Mouse (Mus musculus): ENCODE data around the gene Znrf1. TPM values are rescaled to one million over a fixed set of nuclear protein-coding genes. Genes with fewer than 3 reads are reported as not detected.
"Not testable (repeated sequence)": the region's sequence is repeated elsewhere in the genome, so short reads cannot be mapped to it uniquely, and the experiment has no call there.

The Znrf1 gene
- 46.1 and 61.9 TPM in 2 replicates for total RNA-seq (2021)
- long read RNA-seq, full-length matches to known transcripts, result 16 of 22 reads
- long read RNA-seq, partial matches to known transcripts, result 2 of 22 reads
- long read RNA-seq, other reads (novel, unspliced or antisense), result 4 of 22 reads

DNA sequence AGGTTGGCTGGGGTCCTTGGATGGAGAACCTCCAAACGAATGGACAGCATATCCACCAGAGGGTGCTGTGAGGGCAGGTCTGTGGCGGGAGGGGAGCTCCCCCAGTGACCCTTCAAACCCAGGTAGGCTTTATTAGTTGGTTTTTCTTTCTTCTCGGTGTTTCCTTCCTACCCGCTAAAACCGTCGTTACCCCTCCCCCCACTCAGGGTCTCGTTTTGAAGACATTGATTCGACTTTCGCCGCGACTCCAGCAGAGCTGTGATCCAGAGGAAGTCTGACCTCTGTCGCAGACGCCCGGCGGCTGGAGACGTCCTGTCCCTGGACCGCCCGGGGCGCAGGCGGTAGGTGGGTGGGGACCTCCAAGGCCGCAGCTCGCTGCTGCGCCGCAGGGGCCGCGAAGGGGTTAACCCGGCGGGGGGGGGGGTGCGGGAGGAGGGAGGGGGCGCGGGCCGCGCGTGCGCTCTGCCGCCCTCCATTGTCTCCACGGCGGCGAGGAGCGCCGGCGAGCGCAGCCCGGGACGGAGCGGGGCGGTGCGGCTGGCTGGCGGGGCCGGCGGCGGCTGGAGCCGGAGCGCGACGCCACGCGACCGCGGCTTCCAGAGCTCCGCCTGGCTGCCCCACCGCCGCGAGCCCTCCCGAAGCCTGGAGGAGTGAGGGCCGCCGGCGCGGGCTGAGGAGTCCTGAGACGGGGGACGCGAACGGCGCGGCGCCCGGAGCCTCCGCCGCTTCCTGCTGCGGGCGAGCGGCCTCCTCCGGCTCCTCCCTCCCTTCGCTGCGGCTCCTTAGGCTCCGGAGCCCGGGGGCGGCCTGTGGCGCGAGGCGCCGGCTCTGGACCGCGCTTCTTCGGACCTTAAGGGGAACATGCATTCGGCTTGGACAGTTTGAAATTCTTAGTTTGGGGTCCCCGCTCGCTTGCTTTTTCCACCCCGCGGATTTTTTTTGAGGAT is at the start of gene Znrf1:
TSS of gene Znrf1 (plus strand) at position 67 of the 947 bp plus-strand sequence.
- DNase-seq, result peak; percentile 82

DNA sequence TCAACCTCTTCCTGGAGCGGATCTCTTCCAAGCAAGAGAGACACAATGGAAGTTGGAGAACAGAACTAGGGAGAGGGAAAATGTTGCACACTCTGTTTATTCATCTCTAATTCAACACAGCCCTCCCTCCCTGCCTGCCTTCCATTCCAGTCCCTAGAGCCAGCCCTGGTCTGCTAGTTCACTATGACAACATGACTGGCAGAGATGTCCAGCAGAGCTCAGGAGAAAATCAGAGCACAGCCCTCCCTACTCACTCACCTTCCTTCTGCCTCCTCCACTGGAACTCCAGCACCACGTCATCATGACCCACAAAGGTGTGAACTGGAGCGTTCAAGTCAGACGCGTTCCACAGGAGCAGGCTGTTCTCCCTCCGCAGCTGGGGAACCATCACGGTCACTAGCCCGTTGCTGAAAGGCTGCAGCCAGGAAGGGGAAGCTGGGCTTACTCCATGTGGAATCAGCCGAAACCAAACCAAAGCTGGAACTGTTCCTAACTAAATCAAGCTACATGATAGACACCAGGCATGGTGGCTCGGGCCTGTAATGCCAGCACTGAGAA is 45.8 kb upstream of the Znrf1 start:
- no peak for DNase-seq

DNA sequence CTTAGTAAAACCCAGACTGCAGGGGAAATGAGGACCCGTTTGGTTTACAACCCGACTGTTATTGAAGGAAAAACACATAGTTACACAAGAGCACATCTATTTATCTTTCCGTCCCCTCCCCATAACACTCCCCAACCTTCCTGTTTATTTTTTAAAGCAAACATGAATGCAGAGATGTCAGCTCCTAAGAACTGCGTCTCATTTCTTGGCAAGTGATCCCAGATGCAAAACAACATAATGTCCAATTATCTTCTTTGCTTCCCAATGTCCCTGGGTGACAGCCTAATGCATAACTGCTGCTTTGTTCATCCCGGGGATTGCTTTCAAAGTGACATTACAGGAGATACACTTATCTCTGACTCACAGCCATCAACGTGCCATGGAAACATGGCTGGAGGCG is 44.7 kb upstream of the Znrf1 start:
- no peak for DNase-seq

DNA sequence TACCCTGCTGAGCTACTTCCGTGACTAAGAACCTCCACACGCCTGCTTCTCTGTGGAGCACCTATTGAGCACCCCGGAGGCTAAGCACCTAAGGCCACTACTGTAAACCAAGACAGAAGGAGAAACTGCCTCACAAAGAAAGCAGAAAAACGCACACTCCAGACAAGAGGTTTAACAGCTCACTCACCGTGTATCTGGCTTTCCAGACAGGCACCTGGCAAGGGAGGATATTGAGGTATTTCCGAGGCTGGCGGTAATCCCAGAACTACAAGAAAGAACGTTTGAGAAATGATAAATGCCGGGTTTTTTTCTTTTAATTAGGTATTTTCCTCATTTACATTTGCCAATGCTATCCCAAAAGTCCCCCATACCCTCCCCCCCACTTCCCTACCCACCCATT is 43.4 kb upstream of the Znrf1 start:
- DNase-seq, result no peak

GRCm38 (mm10) chr8:111493176-111493575 is 42.7 kb upstream of the Znrf1 start:
- DNase-seq, result no peak

DNA sequence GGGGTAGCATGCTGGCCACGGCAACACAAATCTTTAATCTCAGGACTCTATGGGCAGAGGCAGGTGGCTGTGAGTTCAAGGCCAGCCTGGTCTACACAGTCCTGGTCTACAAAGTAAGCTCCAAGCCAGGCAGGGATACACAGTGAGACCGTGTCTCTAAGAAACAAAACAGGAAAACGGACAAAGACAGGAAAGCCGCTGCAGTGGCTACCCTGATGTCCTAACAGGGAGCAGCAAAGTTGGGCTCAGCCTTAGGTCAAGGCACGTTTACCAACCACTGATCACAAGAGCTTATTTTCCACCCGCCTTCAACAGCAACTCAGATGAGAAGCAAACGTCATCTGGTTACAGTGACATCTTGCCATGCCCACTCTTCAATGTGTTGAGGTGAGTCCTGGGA is 39.6 kb upstream of the Znrf1 start:
- no peak for DNase-seq

- not testable (repeated sequence) for DNase-seq
Observed at GRCm38 (mm10) chr8:111498249-111498648, 37.6 kb upstream of the Znrf1 start.

GRCm38 (mm10) chr8:111501724-111502464 is 34.0 kb upstream of the Znrf1 start:
- DNase-seq, result no peak

- no peak for DNase-seq
Observed at GRCm38 (mm10) chr8:111508566-111508965, 27.3 kb upstream of the Znrf1 start.

DNA sequence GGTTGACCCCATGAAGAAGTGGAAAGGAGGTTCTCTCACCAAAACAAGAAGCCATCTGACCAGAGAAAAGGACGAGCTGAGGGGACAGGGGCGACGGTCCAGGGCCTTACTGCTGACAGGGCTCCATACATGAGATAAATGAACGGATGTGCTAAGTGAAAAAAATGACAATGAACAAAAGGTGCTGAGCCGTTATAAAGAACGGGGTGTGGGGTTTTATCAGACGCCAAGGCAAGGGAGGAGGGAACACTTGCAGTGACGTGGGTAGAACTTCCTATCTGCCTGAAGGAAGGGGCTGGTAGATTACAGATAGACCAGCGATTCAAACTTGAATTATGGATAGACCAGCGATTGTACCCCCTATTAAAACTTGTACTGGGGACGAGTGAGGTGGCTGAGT is 26.6 kb upstream of the Znrf1 start:
- no peak for DNase-seq

DNA sequence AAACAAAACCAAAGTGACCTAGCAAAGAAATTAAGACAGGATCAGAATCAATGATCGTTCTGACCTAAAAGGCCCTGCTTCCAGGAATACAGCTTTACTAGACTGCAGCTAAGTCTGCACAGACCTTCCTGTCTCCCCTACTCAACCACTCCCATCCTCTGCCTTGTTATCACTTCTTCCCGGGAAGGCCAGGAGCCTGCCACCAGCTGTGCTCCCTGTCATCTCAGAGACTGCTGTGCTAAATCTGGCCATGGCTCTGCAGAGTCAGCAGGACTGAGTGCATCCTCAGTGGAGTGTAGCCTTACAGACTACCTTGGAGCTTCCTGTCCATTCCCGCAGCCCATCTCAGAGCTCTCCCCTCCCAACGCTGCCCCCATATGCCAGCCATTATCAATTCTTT is 25.5 kb upstream of the Znrf1 start:
- no peak for DNase-seq

GRCm38 (mm10) chr8:111512941-111513340 is 23.0 kb upstream of the Znrf1 start:
- no peak for DNase-seq

- no peak for DNase-seq
Observed at GRCm38 (mm10) chr8:111513446-111513845, 22.5 kb upstream of the Znrf1 start.

DNA sequence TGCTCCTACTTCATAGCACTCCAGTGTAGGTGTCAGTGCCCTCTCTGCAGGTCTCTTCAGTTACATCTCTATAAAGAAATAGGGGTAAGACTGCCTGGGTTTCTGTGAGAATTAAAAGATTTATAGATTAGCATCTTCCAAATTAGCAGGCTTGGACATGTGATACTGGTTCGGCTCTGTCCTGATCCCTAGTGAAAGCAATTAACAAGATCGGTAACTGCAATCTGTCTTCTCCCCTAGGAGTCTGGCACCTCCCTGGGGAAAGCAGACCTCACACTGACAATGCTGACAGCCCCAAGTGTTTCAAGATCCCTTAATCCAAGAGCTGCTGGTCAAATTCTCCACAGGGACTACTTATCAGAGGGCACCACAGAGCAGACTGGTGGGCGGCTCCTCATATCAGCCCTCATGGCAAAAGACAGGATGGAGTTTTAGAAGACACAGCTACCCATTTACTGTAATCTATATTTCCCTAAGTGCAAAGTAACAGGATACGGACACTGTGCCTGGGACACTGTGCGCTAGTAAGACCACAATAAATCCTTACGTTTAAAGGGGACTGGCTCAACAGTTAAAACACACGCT is 19.4 kb upstream of the Znrf1 start:
- DNase-seq, result no peak

DNA sequence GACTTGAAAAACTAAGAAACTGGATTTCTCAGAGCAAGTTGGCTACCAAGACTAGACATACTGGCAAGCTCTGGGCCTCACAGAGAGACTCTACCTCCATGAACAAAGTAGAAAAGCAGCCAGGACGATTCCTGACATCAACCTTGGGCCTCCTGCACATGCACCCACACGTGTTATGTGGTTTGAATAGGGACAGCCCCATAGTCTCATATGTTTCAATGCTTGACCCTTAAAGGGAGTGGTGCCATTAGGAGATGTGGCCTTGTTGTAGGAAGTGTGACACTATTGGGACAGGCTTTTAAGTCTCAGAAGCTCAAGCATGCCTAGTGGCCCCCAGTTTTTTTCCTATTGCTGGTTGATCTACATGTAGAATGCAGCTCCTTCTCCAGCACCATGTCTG is 18.4 kb upstream of the Znrf1 start:
- no peak for DNase-seq

- DNase-seq, result peak; percentile 92
Observed at GRCm38 (mm10) chr8:111521713-111522429, 14.0 kb upstream of the Znrf1 start, which contains the start of gene Wdr59. TSS of gene Wdr59 (minus strand) at chr8:111522092.

- no peak for DNase-seq
Observed at GRCm38 (mm10) chr8:111526403-111527024, 9.4 kb upstream of the Znrf1 start.

GRCm38 (mm10) chr8:111527149-111527548 is 8.7 kb upstream of the Znrf1 start:
- DNase-seq, result no peak

DNA sequence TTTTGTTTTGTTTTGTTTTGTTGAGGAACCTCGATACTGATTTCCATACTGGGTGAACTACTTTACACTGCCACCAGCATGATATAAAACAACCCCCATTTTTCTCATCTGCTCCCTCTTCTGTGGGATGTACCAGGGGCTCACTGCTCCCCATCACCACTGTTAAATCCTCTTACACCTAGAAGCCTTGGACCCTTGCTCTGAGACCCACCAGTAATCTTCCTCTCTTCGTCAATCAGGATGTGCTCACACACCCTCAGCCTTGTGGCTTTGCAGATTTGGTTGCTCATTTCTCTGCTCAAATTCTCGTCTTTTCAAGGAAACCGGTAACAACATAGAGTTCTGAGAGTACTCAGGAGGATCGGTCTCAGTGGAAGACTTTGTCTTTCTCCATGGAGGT is 7.8 kb upstream of the Znrf1 start:
- no peak for DNase-seq

GRCm38 (mm10) chr8:111531191-111531590 is 4.7 kb upstream of the Znrf1 start:
- DNase-seq, result no peak

- no peak for DNase-seq
Observed at GRCm38 (mm10) chr8:111531621-111532020, 4.3 kb upstream of the Znrf1 start.

Data from adrenal gland, postnatal 25 days (tissue).